Mouse (Mus musculus) left cerebral cortex, postnatal 36 days (tissue): ENCODE results near the gene Hoxa13. TPM values are rescaled to one million over a fixed set of nuclear protein-coding genes. Genes with fewer than 3 reads are reported as not detected.
A peak's percentile ranks its signal among the peaks of the same experiment; 100 is the strongest.

Experiments
- DNase-seq, 2 experiments: peaks; one replicate each; pipeline ENCODE4 v3.0.0; 2021 to 2022; ENCODE audit warnings: low spot score in 2 of 2, mixed read lengths in 1 of 2
- intact Hi-C: fragments of 180-260 bp; cut with DNase I; formaldehyde crosslinking; loops from one replicate; pipeline ENCODE4 v1.15.1; 2025
- total RNA-seq, 2 experiments: library from RNA; stranded (reverse); gene quantifications; 2 replicates each; pipeline ENCODE4 v1.2.3; 2021

Hoxa13 gene
- total RNA-seq = not detected

DNA sequence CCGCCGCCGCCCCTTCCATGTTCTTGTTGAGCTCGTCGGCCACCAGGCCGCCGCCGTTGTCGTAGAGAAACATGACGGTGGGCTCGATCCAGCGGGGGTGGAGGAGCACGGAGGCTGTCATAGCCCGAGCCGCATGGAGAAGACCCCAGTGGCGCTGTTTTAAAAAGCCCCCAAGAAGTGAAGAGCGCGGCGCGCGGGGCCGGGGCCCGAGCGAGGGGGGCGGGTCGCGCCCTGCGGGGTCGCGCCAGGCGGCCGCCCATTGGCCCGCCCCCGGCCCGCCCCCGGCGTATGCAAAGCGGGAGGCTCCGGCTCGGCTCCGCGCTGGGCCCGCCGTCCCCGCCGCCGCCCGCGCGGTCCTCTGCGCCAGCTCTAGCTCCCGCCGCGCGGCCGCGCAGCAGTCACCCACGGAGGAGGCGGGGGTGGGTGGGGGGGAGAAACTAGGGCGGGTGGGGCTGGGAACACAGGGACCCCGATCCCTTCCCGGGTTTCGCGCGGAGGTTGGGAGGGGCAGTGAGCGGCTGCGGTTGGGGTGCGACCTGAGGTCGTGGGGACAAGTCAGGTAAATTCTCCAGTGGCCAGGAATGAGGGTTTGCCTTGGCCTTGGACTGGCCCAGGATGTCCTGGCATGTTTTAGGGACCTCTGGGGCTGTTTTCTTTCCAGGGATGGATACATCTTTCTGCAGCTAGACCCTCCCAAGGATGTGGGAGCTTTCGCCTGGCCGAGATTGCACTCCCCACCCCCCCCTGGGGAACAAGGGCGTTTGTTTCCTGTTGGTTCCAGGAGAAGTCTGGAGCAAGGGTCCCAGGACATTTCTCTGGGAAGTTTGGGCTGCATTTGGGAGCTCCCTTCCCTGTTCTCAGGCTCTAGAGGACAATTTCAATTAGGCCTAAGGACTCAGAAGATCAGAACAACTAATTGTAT lies at the start of gene Hoxa13:
Hoxa13 (minus strand) TSS at position 227 of the 922 bp plus-strand sequence.
- DNase-seq = no peak
- intact Hi-C loops = loop anchor here (10.0 kb wide), 2 partner anchors 54 to 1086 kb away; partner anchors contain the start of gene Evx1

DNA sequence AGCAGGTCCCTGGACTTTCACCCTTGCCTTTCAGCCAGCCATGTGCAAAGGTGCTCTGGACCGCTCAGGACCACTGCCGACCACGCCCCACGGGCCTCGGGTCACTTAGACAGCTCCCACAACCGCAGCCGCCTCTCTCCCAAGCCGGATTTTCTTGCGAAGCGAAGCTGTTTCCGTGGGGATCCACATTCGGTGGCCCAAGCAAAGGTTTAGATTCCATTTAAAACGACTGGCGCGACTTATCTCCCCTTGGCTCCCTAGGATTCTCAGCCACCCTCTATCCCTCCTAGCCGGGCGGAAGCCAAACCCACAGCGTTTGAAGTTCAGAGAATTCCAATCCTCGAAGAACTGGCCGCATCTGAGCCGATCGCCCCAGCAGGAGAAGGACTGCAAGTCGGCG lies 49.7 kb upstream of the Hoxa13 start:
- DNase-seq = no peak
- intact Hi-C loops = loop anchor here (5.0 to 10.0 kb wide), 2 partner anchors 46 to 303 kb away; partner anchors contain the start of gene Hoxa13

DNA sequence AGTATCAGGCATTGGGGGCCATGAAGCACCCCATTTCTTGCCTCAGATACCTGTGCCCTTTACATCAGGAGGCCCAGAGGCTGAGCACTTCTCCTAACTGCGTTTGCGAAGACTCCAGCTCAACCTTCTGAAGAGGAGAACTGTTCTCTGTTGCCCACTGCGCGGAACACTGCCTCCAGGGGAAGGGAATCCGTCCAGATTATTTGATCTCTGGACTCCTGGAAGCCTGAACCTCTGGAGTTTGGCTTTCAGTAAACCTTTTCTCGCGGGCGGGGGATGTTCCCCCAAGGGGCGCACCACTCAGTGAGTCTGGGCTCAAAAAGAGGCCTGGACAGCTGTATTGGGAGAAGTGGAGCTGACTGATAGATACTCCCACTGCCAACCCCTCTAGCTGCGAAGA lies 49.1 kb upstream of the Hoxa13 start:
- intact Hi-C loops = loop anchor here (5.0 to 10.0 kb wide), 4 partner anchors 45 to 302 kb away; partner anchors contain the start of gene Hoxa13
- DNase-seq = no peak

DNA sequence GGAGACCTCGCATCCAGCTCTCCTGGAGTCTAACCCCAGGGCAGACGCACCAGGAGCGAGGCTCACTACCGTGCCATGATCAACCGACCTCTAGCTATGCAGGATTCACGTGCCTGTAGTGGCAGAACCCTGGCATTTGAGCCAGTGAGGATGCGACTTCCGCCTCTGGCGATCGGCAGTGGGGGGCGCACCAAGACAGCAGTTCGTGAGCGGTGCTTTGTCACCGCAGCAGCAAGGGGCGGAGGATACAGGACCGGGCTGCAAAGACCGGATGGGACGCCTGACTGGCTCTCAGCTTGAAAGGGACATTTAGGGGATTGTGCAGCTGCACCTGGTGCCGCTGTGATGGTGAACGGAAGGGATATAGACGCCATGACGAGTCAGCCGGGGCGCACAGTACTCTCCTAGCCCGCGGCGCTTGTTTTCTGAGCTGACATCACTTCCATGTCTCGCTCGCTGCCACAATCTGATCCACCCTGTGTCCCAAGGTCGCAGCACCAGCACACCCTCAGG lies 45.3 kb upstream of the Hoxa13 start:
- DNase-seq = peak; percentile 53 to 62
- intact Hi-C loops = loop anchor here (5.0 to 10.0 kb wide), 2 partner anchors 271 to 299 kb away; no protein-coding TSS in a partner anchor

DNA sequence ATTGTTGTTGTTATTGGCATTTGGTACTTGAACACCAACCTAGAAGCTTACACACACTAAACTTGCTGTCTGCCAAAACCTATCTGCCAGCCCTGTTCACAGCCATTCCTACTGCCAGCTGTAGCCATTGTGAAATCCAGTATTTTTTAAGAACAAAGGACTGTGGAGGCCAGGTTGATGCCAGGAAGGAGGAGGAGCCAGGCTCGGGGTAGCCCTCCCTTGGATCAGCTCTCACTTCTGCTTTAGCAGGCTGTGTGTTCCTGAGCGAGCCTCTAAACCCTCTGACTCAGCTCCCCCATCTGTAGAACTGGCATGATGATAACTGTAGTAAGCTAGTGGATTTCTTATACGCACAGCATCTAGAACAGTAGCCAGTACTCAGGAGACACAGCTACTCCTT lies 42.7 kb upstream of the Hoxa13 start:
- no peak for DNase-seq
- intact Hi-C loops = loop anchor here (10.0 kb wide), 1 partner anchor 301 kb away; no protein-coding TSS in a partner anchor

DNA sequence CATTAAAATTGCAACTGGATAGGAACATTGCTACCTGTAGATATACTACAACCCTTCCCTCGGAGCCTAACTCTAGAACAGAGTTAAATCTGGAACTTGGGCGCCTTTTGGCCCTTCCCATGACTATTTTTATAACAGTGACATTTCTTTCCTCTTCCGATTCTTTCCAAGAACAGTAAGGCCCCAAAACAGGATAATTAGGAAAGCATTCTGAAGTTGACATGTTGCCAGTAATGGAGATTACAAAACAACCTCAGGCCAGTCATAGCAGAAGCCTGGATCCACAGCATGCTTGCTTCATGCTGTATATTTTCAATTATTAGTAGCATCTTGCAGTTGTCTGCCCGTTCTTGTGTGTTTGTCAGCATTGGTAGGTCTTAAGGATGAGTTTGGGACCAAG lies 40.1 kb upstream of the Hoxa13 start:
- DNase-seq = no peak
- intact Hi-C loops = loop anchor here (10.0 kb wide), 1 partner anchor 304 kb away; no protein-coding TSS in a partner anchor

DNA sequence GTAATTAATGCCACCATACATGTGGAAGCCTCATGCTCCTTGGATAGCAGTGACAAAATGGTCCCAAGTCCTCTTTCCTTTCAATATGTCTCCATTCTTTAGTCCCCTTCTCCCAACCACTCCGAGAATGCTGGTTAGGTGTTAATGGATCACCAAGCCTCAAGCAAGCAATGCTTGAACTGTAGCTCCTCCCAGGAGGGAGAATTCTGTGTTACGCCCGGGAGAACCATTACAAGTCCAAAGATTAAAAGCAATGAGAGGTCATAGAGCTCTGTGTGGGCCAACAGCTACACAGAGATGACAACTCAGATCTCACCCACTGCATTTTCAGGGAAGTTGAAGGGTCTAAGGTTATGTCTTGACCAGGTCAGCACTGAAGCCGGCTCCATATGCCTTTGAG lies 37.8 kb upstream of the Hoxa13 start:
- DNase-seq = no peak
- intact Hi-C loops = no loop called here

DNA sequence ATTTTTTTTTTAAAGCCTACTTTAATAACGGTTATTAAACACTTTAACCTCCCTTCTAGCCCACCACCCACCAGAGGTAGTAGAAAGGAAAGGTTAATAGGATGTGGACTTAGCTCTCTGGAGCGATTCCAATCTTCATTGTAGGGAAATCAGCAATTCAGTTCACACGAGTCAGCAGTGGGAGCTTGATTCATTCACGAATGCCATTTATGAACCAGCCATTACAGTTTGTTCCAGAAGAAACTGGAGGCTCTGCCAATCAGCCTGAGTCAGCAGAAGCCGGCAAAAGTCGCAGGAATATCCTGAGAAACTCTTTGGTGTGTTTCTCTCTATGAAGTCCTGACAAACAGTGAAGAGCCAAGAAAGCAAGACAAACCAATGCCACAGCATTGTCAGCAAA lies 33.9 kb upstream of the Hoxa13 start:
- intact Hi-C loops = no loop called here

DNA sequence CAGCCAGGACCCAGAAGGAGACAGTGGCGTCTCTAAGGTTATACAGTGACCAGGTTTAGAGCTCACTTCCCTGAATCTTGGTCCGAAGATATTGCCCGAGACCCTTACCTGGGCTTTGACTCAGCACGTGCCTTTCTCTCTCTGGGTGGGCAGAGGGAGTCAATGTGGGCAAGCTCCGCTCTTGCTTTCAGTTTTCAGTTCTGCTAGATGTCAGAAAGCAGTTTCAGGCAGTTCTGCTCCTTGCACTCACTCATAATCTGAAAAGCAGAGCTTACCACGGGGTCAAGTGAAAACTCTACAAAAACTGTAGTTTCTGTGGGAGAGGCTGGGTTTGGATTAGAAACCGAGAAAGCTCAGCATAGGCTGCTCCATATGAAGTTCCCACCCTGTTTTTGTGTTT lies 31.6 kb upstream of the Hoxa13 start:
- intact Hi-C loops = no loop called here
- no peak for DNase-seq

More for the DNA sequence above, 33.9 kb upstream of the Hoxa13 start:
- no peak for DNase-seq

DNA sequence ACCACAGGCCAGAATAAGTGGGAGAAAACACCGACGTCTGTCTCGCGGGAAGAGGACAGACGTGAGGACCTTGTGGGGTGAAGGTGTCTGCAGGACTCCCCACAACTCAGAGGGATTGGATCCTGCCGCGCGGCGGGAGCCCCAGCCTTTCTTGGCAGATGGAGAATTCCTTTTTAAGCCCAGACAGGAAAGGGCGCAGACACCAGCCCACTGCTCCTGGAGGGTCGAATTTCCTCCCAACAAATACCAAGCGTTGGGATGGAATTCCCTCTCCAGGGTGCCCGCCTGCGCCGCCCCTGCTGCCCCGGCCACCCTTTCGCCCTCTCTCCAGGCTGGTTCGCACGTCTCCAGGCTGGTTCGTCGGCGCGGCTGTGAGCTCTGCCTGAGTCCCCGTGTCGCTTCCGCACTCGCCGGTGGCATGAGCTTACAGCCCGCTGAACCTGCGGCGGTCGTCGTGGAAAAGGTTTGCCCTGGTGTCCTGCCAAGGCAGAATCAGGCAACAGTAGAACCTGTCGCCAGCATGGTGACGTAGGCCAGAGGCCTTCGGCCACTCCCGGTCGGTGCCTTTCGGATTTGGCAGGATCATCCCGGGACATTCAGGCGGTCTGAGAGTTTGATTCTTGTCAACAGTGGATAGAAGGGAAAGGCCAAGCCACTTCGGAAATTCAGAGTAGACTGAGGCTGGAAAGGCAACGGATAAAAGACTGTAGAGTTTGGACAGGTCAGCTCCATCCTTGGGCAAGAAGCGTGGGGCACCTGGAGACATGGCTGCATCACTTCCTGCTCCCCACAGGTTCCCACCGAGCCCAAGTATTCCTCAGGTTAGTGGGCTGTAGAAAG lies 30.6 kb upstream of the Hoxa13 start:
- intact Hi-C loops = no loop called here
- no peak for DNase-seq

DNA sequence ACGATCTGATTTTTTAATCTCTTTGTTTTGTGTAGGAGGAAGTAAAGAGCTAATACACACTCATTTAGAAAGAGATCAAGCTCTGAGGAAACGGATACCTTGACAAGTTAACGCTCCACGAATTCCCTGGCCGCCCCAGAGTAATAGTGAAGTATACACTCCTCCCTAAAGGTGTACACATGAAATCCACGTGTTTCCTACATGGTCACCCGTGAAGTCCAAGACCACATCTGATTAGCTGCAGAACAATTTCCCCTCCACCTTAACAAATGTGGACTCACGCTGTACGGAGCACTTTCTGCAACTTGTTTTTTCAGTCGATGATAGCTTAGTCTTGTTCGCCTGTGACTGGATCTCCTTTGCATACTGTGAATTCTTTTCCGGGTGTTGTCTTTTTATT lies 29.5 kb upstream of the Hoxa13 start:
- intact Hi-C loops = no loop called here
- DNase-seq = no peak

DNA sequence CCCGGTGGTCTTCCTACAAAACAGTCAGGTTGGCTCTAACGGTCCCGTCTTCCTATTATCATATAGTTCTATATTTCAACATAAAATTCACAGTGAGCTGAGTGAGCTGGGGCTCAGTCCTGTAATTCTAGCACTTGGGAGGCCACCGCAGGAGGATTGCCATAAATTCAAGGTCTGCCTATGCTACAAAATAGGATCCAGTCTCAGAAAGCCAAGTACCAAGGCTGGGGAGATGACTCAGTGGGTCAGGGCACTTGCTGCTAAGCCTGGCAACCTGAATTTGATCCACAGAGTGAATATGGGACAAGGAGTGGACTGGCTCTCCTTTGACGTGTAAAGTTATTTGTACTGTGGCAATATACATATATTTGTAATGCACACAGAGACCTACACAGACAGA lies 23.2 kb upstream of the Hoxa13 start:
- no peak for DNase-seq
- intact Hi-C loops = no loop called here

DNA sequence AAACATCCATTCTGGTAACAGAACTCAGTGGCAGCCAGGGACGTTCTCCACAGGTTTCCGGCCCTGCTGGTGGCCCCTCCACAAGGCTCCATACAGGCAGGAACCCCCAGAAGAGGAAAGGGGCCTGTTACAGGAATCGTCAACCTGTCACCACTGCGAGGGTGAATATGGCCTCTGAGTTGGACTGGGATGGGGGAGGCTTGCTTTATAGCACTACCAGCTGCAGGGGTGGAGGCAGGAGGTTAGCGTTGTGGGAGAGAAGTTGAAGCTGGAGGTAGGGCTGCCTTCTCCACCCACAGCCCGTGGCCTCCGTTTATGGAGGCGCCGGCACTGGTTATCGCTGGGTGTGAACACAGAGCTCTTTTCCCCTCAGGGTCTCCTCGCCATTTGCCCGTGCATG lies 20.4 kb upstream of the Hoxa13 start:
- intact Hi-C loops = no loop called here
- no peak for DNase-seq

DNA sequence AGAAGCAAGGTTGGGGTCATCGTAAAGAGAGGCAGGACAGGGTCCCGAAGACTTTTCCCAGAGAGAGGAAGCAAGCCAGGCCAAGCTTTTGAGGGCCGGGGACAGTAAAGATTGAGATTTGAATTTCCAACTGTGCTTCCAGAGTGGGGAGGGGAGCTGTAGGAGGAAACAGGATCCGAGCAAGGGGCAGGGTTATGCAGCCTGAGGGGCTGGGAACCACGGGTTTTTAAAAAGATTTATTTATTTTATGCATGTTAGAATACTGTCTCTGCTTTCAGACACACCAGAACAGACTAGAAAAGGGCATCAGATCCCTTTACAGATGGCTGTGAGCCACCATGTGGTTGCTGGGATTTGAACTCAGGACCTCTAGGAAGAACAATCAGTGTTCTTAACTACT lies 16.2 kb upstream of the Hoxa13 start:
- DNase-seq = no peak
- intact Hi-C loops = no loop called here

DNA sequence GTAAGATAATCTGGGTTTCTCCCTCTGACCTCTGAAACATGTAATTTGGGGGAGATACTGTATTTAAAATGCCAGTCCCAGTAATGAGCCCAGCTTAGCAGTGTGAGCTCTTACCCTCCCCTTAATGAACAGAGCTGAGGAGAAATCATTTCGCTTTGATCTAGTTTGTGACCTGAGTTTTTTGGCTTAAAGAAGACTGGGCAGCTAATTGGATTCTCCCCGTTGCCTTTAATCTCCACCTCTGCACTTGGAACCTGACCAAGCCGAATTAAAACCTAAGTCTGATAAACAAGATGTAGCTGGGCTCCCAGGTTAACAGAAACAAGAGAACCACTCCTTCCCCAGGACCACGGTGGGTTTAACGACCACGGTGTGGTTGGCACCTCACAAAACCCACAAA lies 15.7 kb upstream of the Hoxa13 start:
- intact Hi-C loops = no loop called here

DNA sequence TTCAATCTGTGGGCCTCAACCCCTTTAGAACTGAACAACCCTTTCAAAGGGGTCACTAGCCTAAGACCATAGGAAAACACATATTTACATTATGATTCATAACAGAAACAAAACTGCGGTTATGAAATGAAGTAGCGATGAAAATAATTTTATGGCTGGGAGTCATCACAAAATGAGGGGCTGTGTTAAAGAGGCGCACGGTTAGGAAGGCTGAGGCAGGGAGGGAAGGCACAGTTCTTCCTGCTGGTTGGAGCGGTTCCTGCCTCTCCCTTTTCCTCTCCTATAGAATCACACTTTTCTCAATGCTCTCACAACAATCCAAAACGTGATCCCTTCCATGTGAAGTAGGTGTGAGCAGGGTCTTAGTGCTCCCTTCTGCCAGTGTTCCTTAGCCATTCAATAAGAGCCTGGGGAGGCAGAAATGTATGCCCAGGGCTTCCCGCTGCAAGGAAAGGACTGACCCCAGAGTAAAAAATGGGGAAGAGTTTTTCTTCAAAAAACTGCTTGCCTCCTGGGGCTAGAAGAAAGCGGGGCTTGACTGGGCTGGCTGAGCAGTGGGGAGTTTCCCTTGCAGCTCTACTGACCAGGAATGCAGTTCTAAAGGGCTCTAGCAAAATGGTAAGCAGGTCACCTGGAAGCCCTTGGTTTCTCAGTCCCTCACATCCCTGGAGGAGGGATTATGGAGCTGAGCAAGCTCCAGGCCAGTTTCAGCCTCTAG lies 15.0 kb upstream of the Hoxa13 start:
- intact Hi-C loops = no loop called here
- no peak for DNase-seq

More for the DNA sequence above, 15.7 kb upstream of the Hoxa13 start:
- DNase-seq = no peak

DNA sequence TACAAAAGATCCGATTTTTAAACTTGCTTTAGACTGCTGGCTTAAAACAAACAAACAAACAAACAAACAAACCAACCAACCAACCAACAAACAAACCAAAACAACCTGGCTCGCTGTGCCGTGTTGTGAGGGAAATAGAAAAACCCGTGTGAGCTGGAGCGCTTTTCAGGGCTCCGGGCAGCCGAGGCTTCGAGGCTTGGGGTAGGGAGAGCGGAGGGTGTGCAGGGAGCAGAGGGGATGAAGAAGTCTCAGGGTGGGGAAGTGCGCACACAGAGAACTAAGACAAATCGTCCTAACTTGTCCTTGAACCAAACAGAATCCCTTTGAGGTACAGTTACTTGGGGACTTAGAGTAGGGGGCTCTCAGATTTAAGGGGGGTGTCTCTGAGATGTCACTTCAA lies 13.9 kb upstream of the Hoxa13 start:
- intact Hi-C loops = no loop called here
- DNase-seq = no peak

DNA sequence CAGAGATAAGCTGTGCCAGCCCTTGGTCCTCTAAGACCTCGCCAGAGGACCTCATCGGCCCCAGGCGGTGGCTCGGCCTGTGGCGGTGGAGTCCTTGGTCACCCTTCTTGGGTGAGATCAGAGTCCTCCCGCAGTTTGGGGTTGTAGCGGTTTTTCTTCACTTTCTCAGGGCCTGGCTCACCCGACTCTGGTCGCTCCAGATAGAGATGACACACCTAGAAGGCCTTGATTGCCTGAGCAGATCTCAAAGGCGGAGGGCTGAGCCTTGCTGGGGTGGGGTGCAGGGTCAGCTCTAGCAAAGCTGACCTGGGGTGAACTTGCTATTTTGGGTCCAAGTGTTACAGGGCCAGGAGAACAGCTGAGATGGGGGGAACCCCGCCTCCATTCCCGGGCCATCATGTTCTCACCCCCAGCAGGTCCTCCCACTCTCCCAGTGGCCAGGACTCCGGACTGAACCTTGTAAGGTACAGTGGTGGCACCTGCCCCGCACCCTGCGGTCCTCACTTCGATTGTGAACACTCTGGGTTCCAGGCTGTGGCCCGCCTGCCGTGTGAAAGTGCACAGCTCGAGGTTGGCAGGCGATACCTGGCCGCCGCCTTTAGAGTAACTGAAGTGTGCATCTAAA lies 13.1 kb upstream of the Hoxa13 start:
- no peak for DNase-seq
- intact Hi-C loops = no loop called here
